Mouse (Mus musculus) heart, embryonic 10.5 days (tissue): ENCODE results near the gene Traf7. TPM values are rescaled to one million over a fixed set of nuclear protein-coding genes. Genes with fewer than 3 reads are reported as not detected.
A peak's percentile ranks its signal among the peaks of the same experiment; 100 is the strongest.

Experiments used
- DNase-seq: peaks from one replicate; pipeline ENCODE4 v3.0.0-alpha.2; 2017; ENCODE audit warnings: low spot score
- H3K27ac ChIP-seq: fragments of 300-500 bp; sonication (generic); 2 replicates; pipeline ENCODE4 v1.5.1; 2016; ENCODE audit warnings: mild to moderate bottlenecking
- H3K27me3 ChIP-seq: fragments of 300-500 bp; sonication (generic); 2 replicates; pipeline ENCODE4 v1.6.1; 2016; ENCODE audit warnings: mild to moderate bottlenecking; ENCODE audit not compliant: poor library complexity, insufficient read depth, severe bottlenecking
- H3K36me3 ChIP-seq: fragments of 300-500 bp; sonication (generic); 2 replicates; pipeline ENCODE4 v1.6.1; 2016; ENCODE audit warnings: mild to moderate bottlenecking, moderate library complexity
- H3K4me1 ChIP-seq: fragments of 300-500 bp; sonication (generic); 2 replicates; pipeline ENCODE4 v1.6.1; 2016; ENCODE audit warnings: mild to moderate bottlenecking
- H3K4me3 ChIP-seq: fragments of 300-500 bp; sonication (generic); 2 replicates; pipeline ENCODE4 v1.5.1; 2016; ENCODE audit warnings: mild to moderate bottlenecking, moderate library complexity
- H3K9me3 ChIP-seq: fragments of 300-500 bp; sonication (generic); 2 replicates; pipeline ENCODE4 v1.6.1; 2016; ENCODE audit warnings: mild to moderate bottlenecking, moderate library complexity
- WGBS: fragments of 180-500 bp; shearing (Covaris S2); methylation state at CpG from one replicate; pipeline ENCODE4 v1.1.7; 2016; 5-methylcytosine and 5-hydroxymethylcytosine counted together
- polyA plus RNA-seq: library from polyadenylated mRNA; unstranded; fragments of >200 nt; fragmentation: Nextera tagmentation; extraction: Ambion mirVana; gene quantifications from 2 replicates; pipeline ENCODE4 v1.2.1, GENCODE M21; 2016

The Traf7 gene
- polyA plus RNA-seq: 93.5 and 95.9 TPM in 2 replicates

DNA sequence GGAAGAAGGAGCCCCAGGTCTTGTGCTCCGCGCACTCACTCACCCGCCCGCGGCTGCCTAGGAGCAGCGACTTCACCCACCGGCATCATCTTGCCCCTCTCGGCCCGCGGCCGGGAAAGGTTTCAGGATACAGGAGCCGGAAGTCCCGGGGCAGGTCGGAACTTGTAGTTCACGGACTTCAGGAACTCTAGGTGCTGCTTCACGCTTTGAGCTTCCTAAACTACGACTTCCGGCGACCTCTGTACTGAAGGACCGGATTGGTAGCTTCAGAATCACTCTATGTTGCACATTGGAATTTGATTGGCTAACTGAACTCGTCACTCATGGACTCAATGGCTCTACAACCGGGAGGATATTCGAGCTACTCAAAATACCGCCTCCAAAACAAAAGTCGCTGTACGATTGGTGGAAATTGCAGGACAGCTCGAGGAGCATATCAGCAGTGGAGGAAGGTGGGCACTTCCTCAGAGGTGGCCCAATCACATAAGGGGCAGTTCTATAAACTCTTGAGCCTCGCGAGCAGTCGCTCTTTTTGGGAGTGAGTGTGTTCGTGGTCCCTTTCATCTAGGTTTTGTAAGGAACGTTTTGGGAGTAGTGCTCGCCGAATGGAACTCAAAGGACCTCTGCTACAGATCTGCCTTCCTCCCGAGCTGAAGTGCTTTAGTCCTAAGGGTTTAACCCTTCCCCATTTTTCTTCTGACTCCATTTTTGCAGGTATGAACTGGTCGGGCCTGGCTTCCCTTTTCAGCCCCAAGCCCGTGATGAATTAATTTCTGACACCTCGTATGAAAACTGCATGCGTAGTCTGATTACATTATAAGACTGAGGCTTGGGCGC lies at the start of gene Traf7:
Gene Traf7, minus strand, starts transcription at position 216 of the 837 bp plus-strand sequence.
- peaks cover 30% of the 10 kb centered on the region for H3K36me3 ChIP-seq
- peaks cover 55% of the 10 kb centered on the region for H3K4me1 ChIP-seq
- peak; percentile 99 for DNase-seq
- WGBS: under 1% methylated on average over 40 of the region's 40 CpGs
- H3K4me3 ChIP-seq: peak within 1 kb of the TSS; percentile 92
- 0 out of 2 replicates have a peak, but pooled peaks cover 8% of the 10 kb centered on the region for H3K27me3 ChIP-seq
- H3K9me3 ChIP-seq: no peaks in the 10 kb centered on the region
- H3K27ac ChIP-seq: peak within 1 kb of the TSS; percentile 93

DNA sequence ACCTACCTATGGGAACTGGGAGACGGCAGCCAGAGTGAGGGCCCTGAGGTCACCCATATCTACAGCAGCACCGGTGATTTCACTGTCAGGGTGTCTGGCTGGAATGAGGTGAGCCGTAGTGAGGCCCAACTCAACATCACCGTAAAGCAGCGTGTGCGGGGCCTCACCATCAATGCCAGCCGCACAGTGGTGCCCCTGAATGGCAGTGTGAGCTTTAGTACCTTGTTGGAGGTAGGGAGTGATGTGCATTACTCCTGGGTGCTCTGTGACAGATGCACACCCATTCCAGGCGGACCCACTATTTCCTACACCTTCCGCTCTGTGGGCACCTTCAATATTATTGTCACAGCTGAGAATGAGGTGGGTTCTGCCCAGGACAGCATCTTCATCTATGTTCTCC lies 46.1 kb upstream of the Traf7 start:
- Histone ChIP-seq H3K36me3 (peaks cover 87% of the 10 kb centered on the region), H3K27ac (no peak overlapping the region), H3K27me3 (no peaks in the 10 kb centered on the region), H3K4me1 (no peaks in the 10 kb centered on the region), H3K9me3 (no peaks in the 10 kb centered on the region), H3K4me3 (no peak overlapping the region)
- WGBS: 89% methylated on average over 9 of the region's 9 CpGs
- no peak for DNase-seq

DNA sequence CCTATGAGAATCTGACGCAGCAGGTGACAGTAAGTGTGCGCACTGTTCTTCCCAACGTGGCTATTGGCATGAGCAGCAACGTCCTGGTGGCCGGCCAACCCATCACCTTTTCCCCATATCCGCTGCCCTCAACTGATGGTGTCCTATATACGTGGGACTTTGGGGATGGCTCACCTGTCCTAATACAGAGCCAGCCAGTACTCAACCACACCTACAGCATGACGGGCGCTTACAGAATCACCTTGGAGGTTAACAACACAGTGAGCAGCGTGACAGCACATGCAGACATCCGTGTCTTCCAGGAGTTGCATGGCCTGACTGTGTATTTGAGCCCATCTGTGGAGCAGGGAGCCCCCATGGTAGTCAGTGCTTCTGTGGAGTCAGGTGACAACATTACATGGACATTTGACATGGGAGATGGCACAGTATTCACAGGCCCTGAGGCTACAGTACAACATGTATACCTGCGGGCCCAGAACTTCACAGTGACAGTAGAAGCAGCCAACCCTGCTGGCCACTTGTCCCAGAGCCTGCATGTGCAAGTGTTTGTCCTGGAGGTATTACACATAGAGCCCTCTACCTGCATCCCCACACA lies 45.0 kb upstream of the Traf7 start:
- H3K27ac ChIP-seq: no peak overlapping the region
- peaks cover 84% of the 10 kb centered on the region for H3K36me3 ChIP-seq
- no peak for DNase-seq
- WGBS: 91% methylated on average over 12 of the region's 12 CpGs
- no peak overlapping the region for H3K4me3 ChIP-seq
- H3K27me3 ChIP-seq: no peaks in the 10 kb centered on the region
- H3K9me3 ChIP-seq: no peaks in the 10 kb centered on the region
- H3K4me1 ChIP-seq: no peaks in the 10 kb centered on the region

DNA sequence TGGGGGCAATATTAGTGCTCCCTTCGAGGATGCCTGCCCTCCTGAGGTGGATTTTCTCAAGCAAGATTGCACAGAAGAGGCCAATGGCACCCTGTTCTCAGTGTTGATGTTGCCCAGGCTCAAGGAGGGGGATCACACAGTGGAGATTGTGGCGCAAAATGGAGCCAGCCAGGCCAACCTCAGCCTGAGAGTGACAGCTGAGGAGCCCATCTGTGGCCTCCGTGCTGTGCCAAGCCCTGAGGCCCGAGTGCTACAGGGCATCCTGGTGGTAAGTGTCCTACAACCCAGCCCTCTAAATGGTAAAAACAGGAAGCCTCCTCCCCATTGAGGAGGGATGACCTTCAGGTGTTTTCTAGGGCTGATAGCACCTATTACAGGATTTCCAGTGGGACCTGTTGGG lies 42.1 kb upstream of the Traf7 start:
- no peak for DNase-seq
- no peaks in the 10 kb centered on the region for H3K27me3 ChIP-seq
- no peak overlapping the region for H3K27ac ChIP-seq
- WGBS: 88% methylated on average over 4 of the region's 4 CpGs
- H3K36me3 ChIP-seq: peaks cover 82% of the 10 kb centered on the region
- H3K9me3 ChIP-seq: no peaks in the 10 kb centered on the region
- H3K4me3 ChIP-seq: no peak overlapping the region
- H3K4me1 ChIP-seq: peaks cover 12% of the 10 kb centered on the region

DNA sequence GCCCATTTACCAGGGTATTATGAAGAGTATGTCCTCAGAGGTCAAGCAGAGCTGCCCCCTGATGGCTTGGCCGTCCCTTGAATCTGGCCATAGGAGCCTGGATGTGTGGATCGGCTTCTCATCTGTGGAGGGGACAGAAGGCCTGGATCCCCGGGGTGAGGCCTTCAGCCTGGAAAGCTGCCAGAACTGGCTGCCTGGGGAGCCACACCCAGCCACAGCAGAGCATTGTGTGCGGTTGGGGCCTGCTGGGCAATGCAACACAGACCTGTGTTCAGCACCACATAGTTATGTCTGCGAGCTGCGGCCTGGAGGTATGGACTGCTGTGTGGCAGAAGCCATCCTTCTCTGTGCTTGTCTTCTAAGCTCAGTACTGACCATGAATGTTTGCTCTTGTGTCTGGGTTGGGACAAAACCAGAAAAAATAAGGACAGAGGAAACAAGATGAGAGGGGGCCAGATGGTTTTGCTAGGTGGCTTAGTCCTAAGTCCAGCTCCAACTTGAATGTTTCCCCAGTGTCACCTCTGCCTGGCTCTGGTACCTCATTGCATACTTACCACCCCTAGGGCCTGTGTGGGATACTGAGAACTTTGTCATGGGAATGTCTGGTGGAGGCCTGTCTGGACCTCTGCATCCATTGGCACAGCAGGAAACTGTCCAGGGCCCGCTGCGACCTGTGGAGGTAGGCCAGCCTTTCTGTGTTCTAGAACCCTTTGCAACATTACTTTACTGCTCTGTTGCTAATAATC lies 39.5 kb upstream of the Traf7 start:
- no peak for DNase-seq
- no peaks in the 10 kb centered on the region for H3K9me3 ChIP-seq
- no peak overlapping the region for H3K4me3 ChIP-seq
- 76% methylated on average over 8 of the region's 8 CpGs for WGBS
- H3K4me1 ChIP-seq: peaks cover 27% of the 10 kb centered on the region
- H3K36me3 ChIP-seq: peaks cover 65% of the 10 kb centered on the region
- no peaks in the 10 kb centered on the region for H3K27me3 ChIP-seq
- 0 out of 2 replicates have a peak overlapping the region, but pooled peaks have one; percentile 14 for H3K27ac ChIP-seq

DNA sequence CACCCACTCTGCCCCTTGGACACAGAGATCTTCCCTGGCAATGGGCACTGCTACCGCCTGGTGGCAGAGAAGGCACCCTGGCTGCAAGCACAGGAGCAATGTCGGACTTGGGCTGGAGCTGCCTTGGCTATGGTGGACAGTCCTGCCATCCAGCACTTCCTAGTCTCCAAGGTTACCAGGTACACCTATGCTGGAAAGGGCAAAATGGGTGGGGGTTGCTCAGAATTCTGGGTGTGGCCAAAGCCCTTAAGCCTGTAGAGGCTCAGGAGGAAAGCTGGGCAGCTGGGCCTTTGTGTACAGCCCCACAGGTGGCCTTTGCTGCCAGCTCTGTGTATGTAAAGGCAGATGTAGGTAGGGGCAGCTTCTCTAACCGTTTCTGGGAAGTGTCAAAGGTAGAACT lies 38.1 kb upstream of the Traf7 start:
- Histone ChIP-seq H3K4me1 (peaks cover 33% of the 10 kb centered on the region), H3K27ac (no peak overlapping the region), H3K36me3 (peaks cover 51% of the 10 kb centered on the region), H3K4me3 (no peak overlapping the region), H3K27me3 (no peaks in the 10 kb centered on the region), H3K9me3 (no peaks in the 10 kb centered on the region)
- DNase-seq: no peak
- WGBS: 73% methylated on average over 3 of the region's 3 CpGs

DNA sequence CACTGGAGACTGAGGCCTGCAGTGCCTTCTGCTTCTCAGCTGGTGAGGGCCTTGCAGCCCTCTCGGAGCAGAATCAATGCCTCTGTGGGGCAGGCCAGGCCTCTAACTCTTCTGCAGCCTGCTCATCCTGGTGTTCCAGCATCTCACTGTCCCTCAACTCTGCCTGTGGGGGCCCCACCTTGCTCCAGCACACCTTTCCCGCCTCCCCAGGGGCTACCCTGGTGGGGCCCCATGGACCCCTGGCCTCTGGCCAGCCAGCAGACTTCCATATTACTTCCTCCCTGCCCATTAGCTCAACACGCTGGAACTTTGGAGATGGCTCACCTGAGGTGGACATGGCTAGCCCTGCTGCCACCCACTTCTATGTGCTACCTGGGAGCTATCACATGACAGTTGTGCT lies 37.4 kb upstream of the Traf7 start:
- DNase-seq: no peak
- Histone ChIP-seq H3K4me3 (no peak overlapping the region), H3K4me1 (peaks cover 37% of the 10 kb centered on the region), H3K36me3 (peaks cover 45% of the 10 kb centered on the region), H3K27me3 (no peaks in the 10 kb centered on the region), H3K27ac (no peak overlapping the region), H3K9me3 (no peaks in the 10 kb centered on the region)
- 80% methylated on average over 3 of the region's 3 CpGs for WGBS

DNA sequence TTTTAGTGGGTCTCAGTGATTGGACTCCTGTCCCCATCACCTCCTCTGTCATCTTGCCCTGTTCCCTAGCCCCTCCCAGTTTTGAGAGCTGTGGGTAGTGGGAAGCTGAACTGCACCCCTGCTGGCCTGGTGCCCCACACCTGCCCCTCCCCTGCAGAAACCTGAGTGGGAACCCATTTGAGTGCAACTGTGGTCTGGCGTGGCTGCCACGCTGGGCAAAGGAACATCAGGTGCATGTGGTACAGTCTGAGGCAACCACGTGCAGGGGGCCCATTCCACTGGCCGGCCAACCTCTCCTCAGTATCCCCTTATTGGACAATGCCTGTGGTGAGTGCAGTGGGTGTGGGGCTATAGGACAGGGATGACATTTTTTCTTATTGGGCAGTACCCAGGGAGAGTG lies 36.7 kb upstream of the Traf7 start:
- no peak overlapping the region for H3K27ac ChIP-seq
- peaks cover 38% of the 10 kb centered on the region for H3K36me3 ChIP-seq

DNA sequence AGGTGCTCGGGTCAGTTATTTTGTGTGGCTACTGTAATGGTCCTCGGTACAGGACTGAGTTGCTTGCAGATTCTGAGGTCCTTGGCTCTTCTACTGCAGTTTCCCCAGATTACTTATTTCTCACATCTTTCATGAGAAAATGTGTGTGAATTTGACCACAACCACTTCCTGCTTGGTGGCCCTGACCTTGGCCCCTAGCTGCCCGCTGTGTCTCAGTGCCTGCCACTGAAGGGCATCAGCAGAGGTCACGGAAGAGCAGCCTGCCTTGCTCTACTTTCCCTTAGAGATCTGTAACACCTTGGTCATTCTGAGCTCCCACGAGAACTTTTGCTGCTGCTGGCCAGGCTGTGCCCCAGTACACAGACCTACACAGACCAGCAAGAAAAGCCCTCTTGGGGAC lies 35.9 kb upstream of the Traf7 start:
- no peak overlapping the region for H3K4me3 ChIP-seq
- no peaks in the 10 kb centered on the region for H3K9me3 ChIP-seq
- H3K36me3 ChIP-seq: peaks cover 31% of the 10 kb centered on the region
- H3K4me1 ChIP-seq: peaks cover 45% of the 10 kb centered on the region
- 72% methylated on average over 5 of the region's 5 CpGs for WGBS
- H3K27me3 ChIP-seq: no peaks in the 10 kb centered on the region
- no peak overlapping the region for H3K27ac ChIP-seq
- no peak for DNase-seq

More for the DNA sequence above, 36.7 kb upstream of the Traf7 start:
- Histone ChIP-seq H3K4me3 (no peak overlapping the region), H3K4me1 (peaks cover 37% of the 10 kb centered on the region), H3K27me3 (no peaks in the 10 kb centered on the region), H3K9me3 (no peaks in the 10 kb centered on the region)
- 88% methylated on average over 4 of the region's 4 CpGs for WGBS
- DNase-seq: no peak

DNA sequence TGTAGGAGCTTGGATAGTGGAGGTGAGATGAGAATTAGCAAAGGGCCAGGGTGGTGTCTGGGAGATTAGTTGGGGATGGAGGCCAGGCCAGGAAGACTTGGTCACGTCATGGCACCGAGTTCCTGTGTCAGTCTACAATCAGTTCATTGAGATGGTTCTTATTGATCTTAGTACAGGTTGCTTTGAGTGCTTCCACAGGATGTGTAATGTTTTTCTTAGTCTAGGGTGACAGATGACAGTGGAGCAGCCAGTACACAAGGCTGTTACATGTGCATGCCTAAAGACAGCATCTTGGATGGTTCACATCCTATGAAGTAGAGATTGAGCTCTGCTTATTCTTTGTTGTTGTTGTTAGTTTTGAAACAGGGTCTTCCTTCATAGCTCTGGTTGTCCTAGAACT lies 33.9 kb upstream of the Traf7 start:
- Histone ChIP-seq H3K4me1 (peaks cover 52% of the 10 kb centered on the region), H3K9me3 (no peaks in the 10 kb centered on the region), H3K27ac (no peak overlapping the region), H3K36me3 (peaks cover 19% of the 10 kb centered on the region), H3K4me3 (no peak overlapping the region), H3K27me3 (no peaks in the 10 kb centered on the region)
- no peak for DNase-seq
- 69% methylated on average over 2 of the region's 2 CpGs for WGBS

DNA sequence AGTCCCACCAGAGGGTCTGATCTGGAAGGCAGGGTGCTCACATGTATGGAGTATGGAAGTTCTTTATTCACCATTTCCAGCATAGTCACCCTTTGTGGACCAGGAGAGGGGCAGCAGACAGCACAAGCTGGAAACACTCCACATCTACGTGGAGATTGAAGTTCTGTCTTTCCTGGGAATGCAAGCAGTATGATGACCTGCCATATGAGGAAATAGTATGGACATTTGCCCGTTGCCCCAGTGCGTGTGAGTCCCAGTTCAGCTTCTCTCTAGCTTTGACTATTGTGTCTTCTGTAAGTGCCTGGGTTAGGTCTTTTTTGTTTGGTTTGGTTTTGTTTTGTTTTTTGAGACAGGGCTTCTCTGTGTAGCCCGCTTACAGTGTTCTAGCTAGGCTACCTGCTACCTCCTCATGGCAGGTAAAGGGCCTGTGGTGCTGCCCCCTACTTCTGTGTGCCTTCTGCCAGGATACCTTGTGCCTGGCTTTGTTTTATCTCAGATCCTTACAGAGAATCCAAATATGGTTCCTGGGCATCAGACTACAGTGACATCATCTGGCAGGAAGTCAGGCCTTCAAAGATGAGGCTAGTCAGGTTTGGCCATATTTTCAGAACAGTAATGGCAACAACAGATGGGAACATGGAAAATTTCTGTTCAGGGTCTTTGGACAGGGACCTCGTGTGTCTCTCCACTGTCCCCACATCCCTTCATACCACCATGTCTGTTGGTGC lies 32.7 kb upstream of the Traf7 start:
- Histone ChIP-seq H3K27ac (no peak overlapping the region), H3K27me3 (no peaks in the 10 kb centered on the region), H3K36me3 (peaks cover 11% of the 10 kb centered on the region), H3K4me1 (peaks cover 52% of the 10 kb centered on the region), H3K9me3 (no peaks in the 10 kb centered on the region), H3K4me3 (no peak overlapping the region)
- DNase-seq: no peak
- WGBS: 85% methylated on average over 5 of the region's 5 CpGs

DNA sequence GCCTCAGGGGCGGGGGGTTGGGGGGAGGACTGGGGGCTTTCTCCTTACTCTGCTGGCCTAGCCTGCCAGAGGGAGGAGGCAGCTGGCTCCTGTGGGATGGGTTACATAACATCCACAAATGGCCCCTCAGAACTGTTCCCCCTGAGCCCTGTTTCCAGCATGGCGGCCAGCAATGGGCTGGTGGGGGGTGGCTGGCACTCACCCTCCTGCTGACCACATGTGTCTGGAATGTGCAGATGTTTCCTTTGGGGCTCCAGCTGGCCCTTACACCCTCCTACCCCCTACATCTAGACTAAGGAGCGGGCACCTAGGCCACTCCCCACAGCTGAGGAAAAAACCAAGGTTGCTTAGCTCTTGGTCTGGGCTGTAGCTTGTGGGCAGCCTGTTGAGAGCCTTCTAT lies 31.4 kb upstream of the Traf7 start:
- 65% methylated on average over 3 of the region's 3 CpGs for WGBS
- no peak for DNase-seq
- Histone ChIP-seq H3K36me3 (no peaks in the 10 kb centered on the region; the same call in 1 of the 2 replicates), H3K27me3 (no peaks in the 10 kb centered on the region), H3K4me1 (peaks cover 43% of the 10 kb centered on the region), H3K4me3 (no peak overlapping the region), H3K27ac (peak overlapping the region; percentile 49; the same call in 1 of the 2 replicates), H3K9me3 (no peaks in the 10 kb centered on the region)
